In the genomic region with DNA sequence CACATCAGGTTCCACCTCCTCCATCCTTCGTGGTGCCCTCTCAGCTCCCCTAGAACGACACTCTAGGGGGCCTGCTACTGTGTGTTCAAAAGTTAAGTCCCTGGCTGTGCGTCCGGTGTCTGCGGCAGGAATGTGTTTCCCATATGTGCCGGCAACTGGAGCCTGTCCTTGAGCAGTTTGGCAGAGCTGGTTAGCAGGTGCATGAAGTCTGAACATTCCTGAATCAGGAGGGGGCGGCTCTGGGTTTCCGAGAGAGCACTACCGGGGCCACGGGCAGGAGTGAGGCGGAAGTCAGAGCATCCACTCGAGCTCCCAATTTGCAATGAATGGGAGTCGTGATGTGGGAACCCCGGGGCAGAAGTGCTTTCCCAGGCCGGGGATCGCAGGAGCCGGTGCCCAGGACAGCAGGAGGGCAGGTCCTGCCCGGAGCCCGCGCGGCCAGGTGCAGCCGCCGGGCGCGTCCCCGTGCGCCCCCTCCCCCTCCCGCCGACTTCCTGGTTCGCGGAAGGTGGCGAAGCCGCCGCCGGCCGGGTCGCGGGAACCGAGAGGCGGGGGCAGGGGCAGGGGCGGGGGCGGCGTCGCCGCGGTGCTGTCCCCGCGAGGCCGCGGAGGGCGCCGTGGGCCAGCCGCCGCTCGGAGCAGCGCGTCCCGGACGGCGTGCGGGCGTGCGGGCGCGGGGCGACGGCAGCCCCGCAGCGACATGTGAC, we compare ENCODE assay signal across 8 mouse cellular contexts. TPM values are rescaled to one million over a fixed set of nuclear protein-coding genes. Genes with fewer than 3 reads are reported as not detected.
DNase-seq lines count a peak whose midpoint lies in the region; ATAC-seq and TF ChIP-seq lines count a peak whose summit lies in the region.

A gene (plus strand): TSS at position 275 of the 707 bp plus-strand sequence.

- H3K4me3 ChIP-seq in gastrocnemius, adult 2 months = peak within 1 kb of the TSS; percentile 89
- peak within 1 kb of the TSS; percentile 75 for H3K4me3 ChIP-seq in hindbrain, embryonic 15.5 days

- peak within 1 kb of the TSS; percentile 90 for H3K27ac ChIP-seq in gastrocnemius, adult 2 months
- peak within 1 kb of the TSS; percentile 90 for H3K27ac ChIP-seq in hindbrain, embryonic 15.5 days (replicated peaks)

- no peaks in the 10 kb centered on the region for H3K27me3 ChIP-seq in hindbrain, embryonic 15.5 days

- DNase-seq in R1 (ENCODE audit: low read depth, low spot score) = peak; percentile 92
- DNase-seq in cerebellum, postnatal 25 days = peak; percentile 82 to 83
- peak; percentile 77 for DNase-seq in gastrocnemius, adult 2 months
- DNase-seq in left cerebral cortex, adult 11 months (ENCODE audit: low spot score) = peak; percentile 46
- peak; percentile 72 for DNase-seq in lung, postnatal 36 days
- peak; percentile 74 for DNase-seq in retina, postnatal 1 day
- peak; percentile 85 for DNase-seq in thymus, postnatal 36 days

- TF ChIP-seq CTCF in gastrocnemius, adult 2 months (IDR thresholded peaks at IDR 0.05) = peak; percentile 10; the same call in 1 of the 2 replicates

- intact Hi-C loops in gastrocnemius, adult 2 months (cut with DNase I) = loop anchor here (5.0 kb wide), 3 partner anchors 51 to 114 kb away; a partner anchor contains a TSS

- ATAC-seq in hindbrain, embryonic 15.5 days (ENCODE audit: low FRiP score, low read depth) = peak; percentile 84

- H3K4me1 ChIP-seq in hindbrain, embryonic 15.5 days (replicated peaks) = peaks cover 8% of the 10 kb centered on the region; the same call in 1 of the 2 replicates

- peak within 1 kb of the TSS; percentile 64 for H3K4me2 ChIP-seq in hindbrain, embryonic 15.5 days

- H3K9me3 ChIP-seq in hindbrain, embryonic 15.5 days = no peaks in the 10 kb centered on the region

- under 1% methylated on average over 28 of the region's 69 CpGs for WGBS in hindbrain, embryonic 15.5 days

- H3K36me3 ChIP-seq in hindbrain, embryonic 15.5 days = no peaks in the 10 kb centered on the region

- peak within 1 kb of the TSS; percentile 86 for H3K9ac ChIP-seq in hindbrain, embryonic 15.5 days

RNA-seq across cellular contexts. Expression of the gene that starts here (rescaled TPM):
- total RNA-seq in gastrocnemius, adult 2 months (2021) = 10 to 100 TPM; 20.4 to 22.8 TPM
- polyA plus RNA-seq in hindbrain, embryonic 15.5 days (2015; fragmentation: Nextera tagmentation; extraction: Ambion mirVana) = 7.9 and 12.1 TPM in 2 replicates

Comparison
In these comparisons a context has a peak if more than half of its experiments do, and no peak if none do; other contexts are left out.
1. Peak in every context shown above with its lines: DNase-seq, ATAC-seq, H3K4me3 ChIP-seq and H3K27ac ChIP-seq.